Mouse (Mus musculus): ENCODE measurements around the gene Crispld2.
A peak's percentile ranks its signal among the peaks of the same experiment; 100 is the strongest.

Gene Crispld2

DNA sequence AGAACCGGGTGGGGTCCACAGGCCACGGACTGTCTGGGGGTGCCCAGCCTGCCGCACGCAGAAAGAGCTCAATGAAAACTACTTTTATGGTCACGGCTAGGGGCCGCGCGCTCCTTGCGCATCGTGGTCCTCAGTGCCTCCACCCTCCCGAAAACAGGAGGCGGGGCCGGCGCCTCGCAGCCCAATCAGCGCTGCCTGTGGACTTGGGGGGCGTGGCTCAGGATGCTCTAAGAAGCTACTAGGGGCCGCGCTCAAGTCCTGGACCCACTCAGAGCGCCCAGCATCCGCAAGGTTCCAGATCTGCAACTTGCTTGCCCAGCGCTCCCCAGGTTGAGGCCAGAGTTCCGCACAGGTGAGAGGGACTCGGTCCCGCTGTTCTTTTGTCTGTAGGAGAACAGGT is at the start of gene Crispld2:
TSS of gene Crispld2 (plus strand) at position 190 of the 400 bp plus-strand sequence.
- peak; percentile 31 to 52 for DNase-seq (ENCODE audit: low spot score in 2 of 2)

DNA sequence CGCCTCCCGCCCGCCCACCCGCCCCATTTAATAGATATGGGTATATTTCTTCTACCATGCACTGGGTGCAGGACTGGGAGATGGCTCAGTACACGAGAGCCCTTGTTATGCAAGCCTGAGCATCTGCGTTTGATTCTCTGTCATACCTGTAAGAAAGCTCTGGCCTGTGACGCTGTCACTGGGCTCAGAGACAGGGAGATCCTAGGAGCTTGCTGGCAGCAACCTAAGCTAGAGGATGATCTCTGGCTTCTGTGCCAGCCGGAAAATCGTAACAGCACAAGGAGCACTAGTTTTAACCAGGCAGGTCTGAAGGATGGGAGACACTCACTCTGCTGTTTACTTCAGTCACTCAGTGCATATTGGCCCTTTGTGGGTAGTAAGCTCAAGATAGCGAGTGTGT is 48.6 kb upstream of the Crispld2 start:
- no peak for DNase-seq (ENCODE audit: low spot score in 2 of 2)

DNA sequence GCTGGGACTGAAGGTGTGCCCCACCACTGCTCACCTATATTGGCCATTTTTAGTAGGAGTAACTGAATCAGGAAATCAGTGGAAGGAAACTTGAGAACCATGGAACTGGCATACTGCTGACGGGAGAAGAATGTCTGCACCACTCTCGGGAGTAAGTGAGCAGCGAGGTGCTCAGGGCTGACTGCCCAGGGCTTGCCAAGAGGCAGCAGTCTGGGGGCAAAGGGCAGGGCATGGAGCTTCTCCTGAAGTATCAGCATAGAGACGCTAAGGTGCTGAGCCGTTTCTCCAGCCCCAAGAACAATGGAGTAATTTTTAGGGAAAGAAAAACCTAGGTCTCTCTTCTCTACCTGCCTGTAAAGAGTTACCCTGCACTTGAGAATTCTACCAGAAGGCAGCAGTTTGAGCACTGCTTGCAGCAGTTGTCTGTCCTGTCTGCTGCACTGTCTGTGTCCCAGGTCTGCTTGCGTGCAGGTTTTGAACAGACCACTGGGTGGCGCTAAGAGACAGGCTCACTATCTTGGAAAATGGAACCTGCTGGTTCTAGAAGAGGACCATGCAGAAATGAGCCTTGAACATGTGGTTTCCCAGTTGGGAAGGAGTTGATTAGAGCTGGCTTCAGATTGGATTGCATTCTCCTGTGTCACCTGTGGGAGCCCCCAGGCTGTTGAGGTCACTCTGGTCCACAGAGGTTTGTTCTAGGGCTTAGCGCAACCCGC is 48.0 kb upstream of the Crispld2 start:
- peak; percentile 79 to 83 for DNase-seq (ENCODE audit: low spot score in 2 of 2)

DNA sequence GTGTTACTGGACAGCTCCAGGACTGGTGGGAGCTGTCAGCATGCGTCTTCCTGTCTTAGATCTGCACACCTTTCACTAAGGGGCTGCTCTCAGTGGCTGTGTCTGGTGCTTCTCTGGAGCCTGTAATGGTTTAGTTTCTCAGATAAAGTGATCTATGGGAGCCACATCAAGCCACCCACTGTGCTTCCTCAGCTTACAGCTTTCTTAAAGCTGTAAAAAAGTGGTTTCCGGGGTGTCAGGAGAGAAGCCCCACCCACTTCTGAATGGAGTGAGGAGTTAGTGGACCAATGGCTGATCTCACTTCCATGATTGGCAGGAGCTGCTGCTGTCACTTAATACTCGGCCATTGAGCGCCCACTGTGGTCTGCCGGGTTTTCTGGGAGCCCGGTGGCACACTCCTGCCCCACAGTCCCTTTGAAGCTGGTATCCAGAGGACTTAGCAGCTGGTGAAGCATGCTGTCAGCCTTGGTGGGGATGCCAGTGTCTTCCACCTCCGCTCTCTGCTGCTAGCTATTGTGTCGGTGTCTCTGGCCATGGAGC is 45.8 kb upstream of the Crispld2 start:
- peak in 1 of 2 experiments; percentile 28 for DNase-seq (ENCODE audit: low spot score in 2 of 2)

DNA sequence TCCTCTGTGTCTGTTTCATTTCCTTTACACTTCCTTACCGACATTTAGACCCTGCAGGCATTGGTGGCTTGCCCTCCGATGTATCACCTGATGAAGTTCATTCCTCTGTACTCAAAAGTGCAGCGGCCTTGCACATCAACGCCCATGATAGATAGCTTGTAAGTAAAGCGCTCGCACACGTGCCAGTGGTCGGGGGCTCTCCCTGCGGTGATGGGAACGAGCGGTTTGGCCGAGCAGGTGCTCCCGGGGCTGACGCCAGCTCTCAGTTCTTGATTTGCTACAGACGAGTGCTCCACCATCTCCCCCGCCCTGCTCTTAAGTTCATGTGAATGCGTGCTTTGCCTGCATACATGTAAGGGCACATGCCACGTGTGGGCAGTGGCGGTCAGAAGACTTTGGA is 44.6 kb upstream of the Crispld2 start:
- no peak for DNase-seq (ENCODE audit: low spot score in 2 of 2)

DNA sequence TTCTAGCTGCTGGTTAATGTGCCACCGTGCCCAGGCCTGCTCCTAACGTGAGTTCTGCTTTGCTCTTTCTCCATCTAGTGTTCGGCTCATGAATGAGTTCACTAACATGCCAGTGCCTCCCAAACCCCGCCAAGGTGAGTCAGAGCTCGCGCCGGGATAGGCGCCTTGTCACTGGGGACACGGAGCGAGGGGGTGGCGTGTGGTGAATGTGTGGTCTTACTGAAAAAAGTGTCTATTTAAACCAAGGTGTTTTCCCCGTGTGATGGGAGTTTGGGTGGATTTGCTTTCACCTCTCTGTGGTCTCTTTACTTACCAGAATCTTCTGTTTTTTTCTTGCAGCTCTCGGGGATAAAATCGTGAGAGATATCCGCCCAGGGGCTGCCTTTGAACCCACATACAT is 43.9 kb upstream of the Crispld2 start:
- peak in 1 of 2 experiments; percentile 43 for DNase-seq (ENCODE audit: low spot score in 2 of 2)

DNA sequence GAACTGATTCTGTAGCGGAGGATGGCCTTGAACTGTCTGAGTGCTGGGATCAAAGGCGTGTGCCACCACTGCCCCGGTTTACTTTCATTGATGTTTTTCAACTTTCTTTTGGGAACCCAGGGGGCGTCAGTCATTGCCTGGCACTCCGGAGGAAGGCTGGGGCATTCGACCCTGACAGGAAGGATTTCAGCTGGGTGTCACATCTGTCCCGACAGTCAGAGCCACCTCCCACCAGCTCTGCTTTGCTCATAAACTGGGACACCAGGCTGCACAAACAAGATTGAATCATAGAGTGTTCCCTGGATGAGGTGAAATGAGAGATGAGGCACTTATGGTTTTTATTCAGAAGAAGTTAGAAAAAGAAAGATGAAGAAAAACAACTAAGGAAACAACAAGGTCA is 40.0 kb upstream of the Crispld2 start:
- no peak for DNase-seq (ENCODE audit: low spot score in 2 of 2)

DNA sequence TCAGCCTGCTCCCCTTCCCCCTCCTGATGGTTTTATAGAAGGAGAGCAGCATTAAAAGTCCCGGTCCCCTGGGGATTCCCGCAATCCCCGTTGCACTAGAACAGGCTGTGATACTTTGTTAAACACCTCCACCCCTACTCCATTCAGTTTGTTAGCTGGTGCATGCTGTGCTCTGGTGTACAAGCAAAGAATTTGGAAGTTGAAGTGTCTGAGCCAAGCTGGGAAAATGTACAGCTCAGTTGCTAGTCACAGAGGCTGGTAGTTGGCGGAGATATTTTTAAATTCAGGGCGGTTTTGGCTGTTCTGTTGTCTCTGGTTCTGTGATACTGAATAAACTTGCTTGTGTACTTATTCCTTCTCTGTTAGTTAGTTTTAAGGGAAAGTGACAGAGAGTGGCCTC is 39.5 kb upstream of the Crispld2 start:
- peak; percentile 60 to 76 for DNase-seq (ENCODE audit: low spot score in 2 of 2)

DNA sequence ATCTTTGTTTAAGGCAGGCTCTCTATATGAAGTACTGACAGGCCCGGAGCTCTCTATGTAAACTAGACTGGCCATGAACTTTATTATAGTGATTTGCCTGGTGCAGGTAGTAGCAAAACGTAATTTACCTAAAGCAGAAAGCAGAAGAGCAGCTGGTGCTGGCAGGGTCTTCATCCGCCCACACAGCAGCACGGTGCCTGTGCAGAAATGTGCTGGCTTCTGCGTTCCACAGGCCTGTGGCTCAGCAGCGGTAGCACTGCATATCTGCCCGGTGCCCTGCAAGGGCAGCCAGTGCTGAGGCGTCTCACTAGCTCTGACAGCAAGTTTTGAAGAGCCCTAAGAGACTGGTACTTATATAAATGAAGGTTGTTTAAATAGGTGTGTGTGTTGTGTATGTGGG is 36.9 kb upstream of the Crispld2 start:
- DNase-seq (ENCODE audit: low spot score in 2 of 2): peak in 1 of 2 experiments; percentile 33

DNA sequence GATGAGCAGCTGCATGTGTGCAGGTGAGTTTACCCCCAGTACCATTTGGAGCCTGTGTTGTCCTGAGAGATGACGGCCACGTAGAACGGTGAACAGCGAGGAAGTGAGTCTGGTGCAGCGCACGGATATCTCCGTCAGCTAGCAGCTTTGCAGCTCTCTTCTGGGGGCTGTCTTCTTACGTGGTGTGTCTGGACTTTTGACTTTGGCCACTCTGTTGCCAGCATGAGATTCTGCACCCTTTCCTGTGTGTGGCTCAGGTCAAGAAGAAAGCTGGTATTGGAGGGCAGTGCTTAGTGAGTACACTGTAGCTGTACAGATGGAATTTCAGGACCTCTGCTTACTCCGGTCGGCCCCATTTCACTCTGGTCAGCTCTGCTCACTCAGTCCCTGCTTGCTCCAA is 34.2 kb upstream of the Crispld2 start:
- DNase-seq (ENCODE audit: low spot score in 2 of 2): no peak

DNA sequence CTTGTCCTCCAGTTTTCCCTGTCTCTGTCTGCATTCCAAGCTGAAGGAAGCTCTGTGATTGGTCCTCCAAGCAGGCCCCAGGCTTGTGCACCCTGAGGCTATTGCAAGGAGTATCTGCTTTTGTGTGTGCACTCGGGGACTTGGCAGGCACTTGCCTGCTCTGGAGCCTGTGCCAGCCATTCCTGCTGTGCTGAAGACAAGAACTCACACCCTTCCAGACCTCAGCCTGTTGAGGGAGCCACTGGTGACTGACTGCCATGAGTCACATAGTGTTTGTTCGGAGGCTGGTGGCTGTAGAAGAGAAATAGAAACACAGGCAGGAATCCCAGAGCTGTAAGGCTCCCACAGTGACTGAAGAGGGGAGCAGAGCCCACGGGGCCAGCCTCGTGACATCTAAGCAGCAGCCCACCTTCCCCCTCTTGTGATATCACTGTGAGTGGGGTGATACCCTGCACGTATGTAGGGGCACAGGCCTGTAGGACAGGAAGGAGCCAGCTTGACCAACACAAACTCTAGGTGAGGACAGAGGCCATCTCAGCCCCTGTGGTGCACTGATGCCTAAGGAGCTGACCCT is 31.6 kb upstream of the Crispld2 start:
- DNase-seq (ENCODE audit: low spot score in 2 of 2): peak; percentile 64 to 68

DNA sequence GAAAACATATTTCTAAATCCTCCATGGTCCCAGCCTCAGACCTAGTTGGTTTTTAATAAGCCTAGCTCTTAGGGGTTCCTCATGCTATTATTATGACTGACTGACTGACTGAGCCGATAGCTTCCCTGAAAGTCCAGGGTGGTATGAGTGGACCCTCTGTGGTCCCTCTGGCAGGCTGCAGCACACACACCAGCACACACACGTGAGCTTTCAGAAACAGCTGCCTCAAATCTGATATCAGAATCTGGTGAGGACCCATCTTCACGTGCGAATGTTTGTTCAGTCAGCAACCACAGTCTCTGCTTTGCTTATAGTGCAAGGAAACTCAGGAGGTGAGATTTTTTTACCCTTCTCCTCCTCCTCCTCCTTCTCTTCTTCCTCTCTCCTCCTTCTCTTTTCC is 27.4 kb upstream of the Crispld2 start:
- no peak for DNase-seq (ENCODE audit: low spot score in 2 of 2)

DNA sequence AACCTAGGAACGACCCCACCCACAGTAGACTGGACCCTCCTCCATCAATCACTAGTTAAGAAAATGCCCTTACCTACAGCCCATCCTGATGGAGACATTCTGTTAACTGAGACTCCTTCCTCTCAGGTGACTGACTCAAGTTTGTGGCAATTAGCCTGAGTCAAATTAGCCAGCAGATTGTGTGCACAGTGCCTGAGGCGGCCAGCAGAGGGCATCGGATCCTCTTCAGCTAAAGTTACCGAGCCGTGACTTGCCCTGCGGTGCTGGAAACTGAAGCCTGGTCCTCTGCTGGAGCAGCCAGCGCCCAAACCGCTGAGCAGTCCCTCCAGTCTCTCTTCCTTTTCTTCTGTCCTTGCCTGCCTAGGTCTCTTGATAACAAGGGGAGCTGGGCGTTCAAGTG is 24.8 kb upstream of the Crispld2 start:
- DNase-seq (ENCODE audit: low spot score in 2 of 2): no peak

DNA sequence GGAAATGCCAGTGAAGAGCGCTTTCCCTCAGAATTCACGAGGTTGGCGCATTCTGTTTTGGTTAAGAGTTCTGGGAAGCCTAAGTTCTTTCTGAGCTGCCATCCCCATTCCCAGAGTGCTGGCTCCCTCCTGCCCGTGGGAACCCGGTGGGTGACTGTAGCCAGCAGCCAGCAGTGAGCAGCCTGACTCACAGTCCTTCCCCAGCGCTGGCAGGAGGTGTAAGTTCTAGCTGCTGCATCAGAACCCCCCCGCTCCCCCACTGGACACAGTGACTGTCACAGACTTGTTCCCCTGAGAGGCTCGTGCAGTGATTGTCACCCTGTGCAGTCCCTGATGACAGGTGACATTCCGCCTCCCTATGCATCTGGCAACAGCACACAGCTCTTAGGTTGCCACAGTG is 22.1 kb upstream of the Crispld2 start:
- peak in 1 of 2 experiments; percentile 52 for DNase-seq (ENCODE audit: low spot score in 2 of 2)

DNA sequence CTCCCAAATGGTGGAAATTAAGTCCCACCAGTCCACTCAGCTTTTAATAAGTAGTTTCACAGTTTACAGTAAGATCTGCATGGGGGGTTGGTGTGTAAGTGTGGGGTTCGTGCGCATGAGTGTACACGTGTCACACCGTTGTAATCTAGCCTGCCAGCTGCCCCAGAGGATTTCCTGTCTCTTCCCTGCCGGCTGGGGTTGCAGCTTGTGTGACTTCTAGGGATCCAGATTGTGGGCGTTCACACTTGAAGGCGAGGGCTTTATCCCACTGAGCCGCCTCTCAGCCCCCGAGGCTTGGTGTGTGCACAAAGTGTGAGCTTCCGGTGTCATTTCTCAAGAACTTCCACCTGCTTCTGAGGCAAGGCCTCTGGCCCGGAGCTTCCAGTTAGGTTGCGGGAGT is 19.7 kb upstream of the Crispld2 start:
- DNase-seq (ENCODE audit: low spot score in 2 of 2): no peak

DNA sequence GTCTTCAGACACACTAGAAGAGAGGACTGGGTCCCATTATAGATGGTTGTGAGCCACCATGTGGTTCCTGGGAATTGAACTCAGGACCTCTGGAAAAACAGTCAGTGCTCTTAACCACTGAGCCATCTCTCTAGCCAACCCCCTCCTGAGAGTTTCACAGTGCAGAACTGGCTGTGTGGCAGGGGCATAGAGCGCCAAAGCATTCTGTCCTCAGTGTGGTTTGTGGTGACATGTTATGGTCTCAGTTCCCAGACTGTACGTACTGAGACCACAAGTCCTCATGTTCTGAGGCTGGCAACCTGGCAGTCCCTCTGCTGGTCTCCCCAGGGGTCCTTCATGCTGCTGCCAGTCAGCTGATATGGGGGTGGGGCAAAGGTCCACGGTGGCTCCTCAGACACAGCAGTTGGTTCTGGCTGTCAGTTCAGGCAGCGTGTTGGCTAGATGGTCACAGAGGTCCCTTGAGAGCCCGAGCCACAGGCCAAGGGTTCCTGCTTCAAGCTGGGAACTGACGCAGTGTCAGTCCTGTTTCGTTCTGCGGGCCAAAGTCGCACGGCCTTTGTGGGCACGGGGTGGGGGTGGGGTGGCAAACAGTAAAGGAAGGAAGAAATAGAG is 13.4 kb upstream of the Crispld2 start:
- DNase-seq (ENCODE audit: low spot score in 2 of 2): no peak

DNA sequence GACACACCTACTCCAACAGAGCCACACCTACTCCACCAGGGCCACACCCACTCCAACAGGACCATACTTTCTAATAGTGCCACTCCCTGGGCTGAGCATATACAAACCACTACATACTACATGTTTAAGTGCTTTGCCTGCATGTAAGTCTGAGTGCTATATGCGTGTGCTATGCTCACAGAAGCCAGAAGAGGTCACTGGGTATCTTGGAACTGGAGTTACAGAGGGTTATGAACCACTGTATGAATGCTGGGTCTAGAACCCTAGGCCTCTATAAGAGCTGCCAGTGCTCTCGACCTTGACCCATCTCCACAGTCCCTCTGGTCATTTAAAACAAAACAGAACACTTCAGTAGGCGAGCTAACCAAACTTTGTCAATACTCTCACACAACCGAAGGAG is 11.0 kb upstream of the Crispld2 start:
- DNase-seq (ENCODE audit: low spot score in 2 of 2): no peak

DNA sequence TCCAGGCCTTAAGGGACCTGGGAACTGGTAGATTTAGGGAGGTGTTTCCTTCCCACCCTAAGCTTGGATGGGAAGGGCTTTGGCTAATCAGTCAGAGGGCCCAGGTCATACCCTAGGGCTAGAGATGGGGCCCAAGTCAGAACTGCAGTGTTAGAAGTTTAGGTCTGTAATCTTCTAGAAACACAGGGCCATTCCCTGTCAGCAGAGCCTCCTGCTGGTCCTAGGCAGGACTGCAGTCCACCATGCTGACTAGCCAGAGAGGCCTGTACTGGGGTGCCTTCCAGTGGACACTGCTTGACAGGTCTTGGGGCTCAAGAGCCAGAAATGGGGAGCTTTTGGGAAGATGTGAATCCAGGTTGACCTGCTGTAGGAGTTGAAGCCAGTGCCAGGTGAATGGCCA is 8.2 kb upstream of the Crispld2 start:
- DNase-seq (ENCODE audit: low spot score in 2 of 2): no peak

DNA sequence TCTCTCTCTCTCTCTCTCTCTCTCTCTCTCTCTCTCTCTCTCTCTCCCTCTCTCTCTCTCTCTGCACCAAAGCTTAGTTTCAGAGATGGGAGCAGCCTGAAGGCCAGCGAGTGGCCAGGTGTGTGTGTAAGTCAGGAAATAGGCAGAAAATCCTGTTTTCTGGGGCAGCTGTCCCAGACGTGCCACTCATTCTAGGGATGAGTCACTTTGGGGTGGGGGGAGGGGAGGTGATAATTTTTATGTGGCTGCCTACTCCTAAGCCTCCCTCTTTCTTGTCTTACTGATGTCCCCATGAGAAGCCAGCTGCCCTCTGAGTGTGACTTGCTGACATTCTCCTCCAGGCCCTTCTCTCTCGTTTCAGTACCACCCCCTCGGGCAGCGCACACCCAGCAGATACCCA is 6.1 kb upstream of the Crispld2 start:
- DNase-seq (ENCODE audit: low spot score in 2 of 2): no peak

DNA sequence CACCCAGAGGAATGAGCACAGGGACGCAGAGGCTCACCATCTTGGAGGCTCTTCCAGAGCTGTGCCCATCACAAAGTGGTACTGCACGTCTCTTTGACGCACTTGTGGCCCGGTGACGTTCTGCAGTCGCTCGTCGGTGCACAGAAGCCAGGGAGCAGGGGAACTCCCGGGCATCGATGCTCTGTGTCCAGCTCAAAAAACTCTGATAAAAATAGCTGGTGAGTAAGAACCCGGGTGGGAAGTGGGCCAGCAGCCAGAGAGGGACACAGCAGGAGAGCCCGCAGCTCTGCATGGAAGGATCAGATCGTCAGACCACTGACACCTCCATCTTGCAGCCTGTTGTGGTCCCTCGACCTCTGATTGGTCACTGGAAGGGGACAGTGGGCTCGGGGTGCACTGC is 4.2 kb upstream of the Crispld2 start:
- DNase-seq (ENCODE audit: low spot score in 2 of 2): peak in 1 of 2 experiments; percentile 15

DNA sequence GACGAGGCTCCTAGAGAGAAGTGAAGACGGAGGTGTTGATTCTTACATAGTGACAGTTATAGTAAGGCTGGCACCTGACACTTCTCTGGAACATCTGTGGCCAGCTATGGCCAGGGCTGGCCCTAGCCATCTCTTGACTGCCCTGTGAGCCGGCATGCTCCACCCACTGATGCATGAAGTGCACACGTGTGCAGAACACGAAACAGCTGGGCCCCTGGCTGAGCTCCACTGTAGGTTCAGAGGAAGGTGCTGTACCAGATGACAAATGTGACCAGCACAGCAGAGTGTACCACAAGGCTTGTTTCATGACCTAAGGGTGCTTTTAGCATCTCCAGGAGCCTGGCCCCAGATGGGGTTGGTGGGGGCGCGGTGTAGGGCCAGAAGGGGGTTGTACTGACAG is 1.9 kb downstream of the Crispld2 start:
- no peak for DNase-seq (ENCODE audit: low spot score in 2 of 2)

DNA sequence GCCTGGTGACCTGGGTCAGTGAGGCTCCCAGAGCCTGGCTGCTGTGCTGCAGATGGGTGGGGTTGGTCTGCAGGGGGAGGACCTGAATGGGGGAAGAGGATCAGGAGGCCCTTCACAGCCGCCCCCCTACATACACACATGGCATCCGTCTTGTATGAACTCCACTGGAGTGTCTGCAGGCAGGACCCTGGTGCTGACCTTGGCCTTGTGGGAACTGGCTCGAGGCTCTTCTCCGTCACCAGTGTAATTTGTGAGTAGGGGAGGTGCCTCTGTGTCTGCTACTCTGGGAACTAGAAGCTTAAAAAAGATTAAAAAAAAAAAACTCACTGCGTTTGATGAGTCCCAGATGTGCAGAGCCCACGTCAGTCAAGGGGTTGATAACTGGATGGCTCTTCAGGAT is 2.3 kb downstream of the Crispld2 start:
- DNase-seq (ENCODE audit: low spot score in 2 of 2): no peak

DNA sequence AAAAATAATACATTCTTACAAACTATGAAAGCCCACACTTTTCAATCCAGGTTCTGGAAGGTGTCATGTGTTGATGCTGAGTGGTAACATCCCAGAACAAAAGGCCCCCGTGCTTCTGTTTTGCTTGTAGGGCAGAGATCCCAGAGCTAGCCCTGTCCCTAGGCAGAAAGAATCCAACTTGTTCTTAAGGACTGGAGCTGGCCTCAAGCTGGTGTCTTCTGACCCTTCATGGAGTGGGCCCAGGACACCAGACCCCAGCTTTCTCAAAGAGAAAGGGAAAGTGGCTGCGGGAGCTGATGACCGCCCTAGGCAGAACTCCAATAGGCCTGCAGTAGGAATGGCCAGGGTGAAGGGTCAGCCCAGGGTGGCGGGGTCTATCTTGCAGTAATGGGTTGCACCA is 5.0 kb downstream of the Crispld2 start:
- DNase-seq (ENCODE audit: low spot score in 2 of 2): no peak

All from frontal cortex, postnatal 36 days (tissue).